Mouse (Mus musculus) neutrophil, adult 5-6 weeks (primary cell): ENCODE measurements around the gene Vwce. TPM values are rescaled to one million over a fixed set of nuclear protein-coding genes. Genes with fewer than 3 reads are reported as not detected.

ENCODE experiments used
- ATAC-seq: fragments of 151-379, 151-347 bp; 2 replicates; pipeline ENCODE4 v1.8.0; 2017; ENCODE audit warnings: mild to moderate bottlenecking, moderate TSS enrichment; ENCODE audit not compliant: insufficient number of reproducible peaks, poor library complexity, low FRiP score, severe bottlenecking; ENCODE audit errors: extremely low read depth
- total RNA-seq: library from RNA; stranded (forward); fragments of 200-1000 nt; gene quantifications from 2 replicates; pipeline ENCODE4 v1.2.3, GENCODE M21; 2017

Vwce gene
- not detected in 2 replicates for total RNA-seq

GRCm38 (mm10) chr19:10634106-10634871 is at the start of gene Vwce:
Gene Vwce, plus strand, starts transcription at chr19:10634213.
- no peak for ATAC-seq

GRCm38 (mm10) chr19:10585112-10585511 is 48.9 kb upstream of the Vwce start:
- peak; percentile 63 for ATAC-seq

GRCm38 (mm10) chr19:10587231-10587630 is 46.8 kb upstream of the Vwce start:
- no peak for ATAC-seq

- no peak for ATAC-seq
Measured at GRCm38 (mm10) chr19:10589127-10589857, 44.7 kb upstream of the Vwce start.

- ATAC-seq = no peak
Measured at GRCm38 (mm10) chr19:10590301-10590700, 43.7 kb upstream of the Vwce start.

- ATAC-seq = no peak
Measured at GRCm38 (mm10) chr19:10591659-10592377, 42.2 kb upstream of the Vwce start.

GRCm38 (mm10) chr19:10598188-10598587 is 35.8 kb upstream of the Vwce start:
- no peak for ATAC-seq

- no peak for ATAC-seq
Measured at GRCm38 (mm10) chr19:10599648-10600047, 34.4 kb upstream of the Vwce start.

GRCm38 (mm10) chr19:10602247-10602769 is 31.7 kb upstream of the Vwce start:
- no peak for ATAC-seq

- ATAC-seq = peak; percentile 55; the same call in 1 of the 2 replicates
Measured at GRCm38 (mm10) chr19:10602787-10603186, 31.2 kb upstream of the Vwce start.

GRCm38 (mm10) chr19:10603660-10604523 is 30.1 kb upstream of the Vwce start:
- ATAC-seq = no peak

- no peak for ATAC-seq
Measured at GRCm38 (mm10) chr19:10604534-10604933, 29.5 kb upstream of the Vwce start.

- peak; percentile 93 for ATAC-seq
Measured at GRCm38 (mm10) chr19:10605293-10605900, 28.6 kb upstream of the Vwce start, which contains the start of the genes Ddb1 and Tkfc. Gene Ddb1, plus strand, starts transcription at chr19:10605327. Gene Tkfc, minus strand, starts transcription at chr19:10605654.

- ATAC-seq = no peak
Measured at GRCm38 (mm10) chr19:10605901-10606622, 28.0 kb upstream of the Vwce start.

GRCm38 (mm10) chr19:10608573-10609240 is 25.3 kb upstream of the Vwce start:
- no peak for ATAC-seq

- ATAC-seq = no peak
Measured at GRCm38 (mm10) chr19:10634872-10635318, 882 bp downstream of the Vwce start.

GRCm38 (mm10) chr19:10637840-10638239 is 3.8 kb downstream of the Vwce start:
- no peak for ATAC-seq
